Mouse (Mus musculus) kidney, postnatal 0 days (tissue): ENCODE results near the gene Slc25a22. TPM values are rescaled to one million over a fixed set of nuclear protein-coding genes. Genes with fewer than 3 reads are reported as not detected.

Experiments used
- ATAC-seq: fragments of 200-750 bp; cut with Nextera tagmentation; replicated peaks from 2 replicates; pipeline ENCODE4 v1.8.0; 2017; ENCODE audit warnings: low read depth, moderate number of reproducible peaks, moderate TSS enrichment, moderate library complexity; ENCODE audit not compliant: low FRiP score
- DNase-seq: peaks from one replicate; pipeline ENCODE4 v3.0.0-alpha.2; 2016; ENCODE audit warnings: low spot score
- H3K27ac ChIP-seq: fragments of 300-500 bp; sonication (generic); 2 replicates; pipeline ENCODE4 v1.5.1; 2014; ENCODE audit warnings: mild to moderate bottlenecking
- H3K27me3 ChIP-seq: fragments of 300-500 bp; sonication (generic); 2 replicates; pipeline ENCODE4 v1.6.1; 2014; ENCODE audit warnings: low read length, mixed read lengths; ENCODE audit not compliant: insufficient read depth
- H3K36me3 ChIP-seq: fragments of 300-500 bp; sonication (generic); 2 replicates; pipeline ENCODE4 v1.6.1; 2014; ENCODE audit warnings: low read length, mixed read lengths; ENCODE audit not compliant: insufficient read depth
- H3K4me1 ChIP-seq: fragments of 300-500 bp; sonication (generic); replicated peaks from 2 replicates; pipeline ENCODE4 v1.6.1; 2014; ENCODE audit warnings: antibody characterized with exemption, low read length, mixed read lengths; ENCODE audit not compliant: insufficient read depth
- H3K4me2 ChIP-seq: fragments of 300-500 bp; sonication (generic); 2 replicates; pipeline ENCODE4 v1.6.1; 2014; ENCODE audit warnings: mild to moderate bottlenecking, low read length, moderate library complexity, mixed read lengths
- H3K4me3 ChIP-seq: fragments of 300-500 bp; sonication (generic); replicated peaks from 2 replicates; pipeline ENCODE4 v1.5.1; 2014; ENCODE audit warnings: low read depth, low read length
- H3K9ac ChIP-seq: fragments of 300-500 bp; sonication (generic); 2 replicates; pipeline ENCODE4 v1.6.1; 2014; ENCODE audit warnings: low read depth, low read length
- H3K9me3 ChIP-seq: fragments of 300-500 bp; sonication (generic); replicated peaks from 2 replicates; pipeline ENCODE4 v1.6.1; 2016; ENCODE audit warnings: low read length, inconsistent platforms, mixed read lengths
- CTCF ChIP-seq: IDR thresholded peaks from 2 replicates; pipeline ENCODE4 v1.5.1; 2016; ENCODE audit warnings: antibody characterized with exemption, low read depth, mild to moderate bottlenecking, moderate library complexity
- WGBS: fragments of 180-500 bp; shearing (Covaris S2); extraction: QIAGEN DNeasy Blood & Tissue Kit; methylation state at CpG from one replicate; pipeline ENCODE4 v1.1.7; 2014; 5-methylcytosine and 5-hydroxymethylcytosine counted together
- polyA plus RNA-seq: library from polyadenylated mRNA; unstranded; fragments of >200 nt; fragmentation: Nextera tagmentation; extraction: Ambion mirVana; gene quantifications from 2 replicates; pipeline ENCODE4 v1.2.1, GENCODE M21; 2015

Gene Slc25a22
- polyA plus RNA-seq, 1 experiment from 2014 or later = 15.8 TPM

DNA sequence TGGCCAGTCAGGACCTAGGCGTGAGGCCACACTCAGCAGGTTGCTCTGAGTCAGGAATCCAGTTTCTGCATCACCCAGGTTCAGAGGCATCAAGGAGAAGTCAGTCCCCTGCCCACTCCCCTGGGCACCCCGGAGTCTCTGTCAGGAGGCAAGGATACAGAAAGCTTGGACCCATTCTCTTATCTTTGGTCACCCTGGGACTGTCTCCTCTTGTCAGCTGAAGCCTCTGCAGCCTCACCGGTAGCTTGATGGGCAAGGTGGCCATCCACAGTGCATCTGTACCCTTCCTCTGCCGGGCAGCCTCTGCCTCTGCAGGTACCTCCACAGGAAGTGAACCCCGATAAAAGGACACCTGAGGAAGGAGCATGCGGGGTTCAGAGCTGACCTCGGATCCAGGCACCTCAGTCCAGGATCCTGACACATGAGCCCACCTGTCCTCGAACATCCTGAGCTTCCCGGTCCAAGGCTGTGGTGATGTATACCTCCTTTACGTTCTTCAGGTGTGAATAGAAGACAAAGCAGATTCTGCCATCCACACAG is 1.5 kb upstream of the Slc25a22 start:
- no peak for DNase-seq
- Histone ChIP-seq H3K36me3 (peaks cover 5% of the 10 kb centered on the region; the same call in 1 of the 2 replicates), H3K4me2 (no peak overlapping the region), H3K9me3 (no peaks in the 10 kb centered on the region), H3K4me3 (no peak overlapping the region), H3K27me3 (no peaks in the 10 kb centered on the region), H3K9ac (no peak overlapping the region), H3K27ac (no peak overlapping the region), H3K4me1 (peaks cover 35% of the 10 kb centered on the region)
- TF ChIP-seq CTCF = no peak
- no peak for ATAC-seq
- 92% methylated on average over 10 of the region's 10 CpGs for WGBS

DNA sequence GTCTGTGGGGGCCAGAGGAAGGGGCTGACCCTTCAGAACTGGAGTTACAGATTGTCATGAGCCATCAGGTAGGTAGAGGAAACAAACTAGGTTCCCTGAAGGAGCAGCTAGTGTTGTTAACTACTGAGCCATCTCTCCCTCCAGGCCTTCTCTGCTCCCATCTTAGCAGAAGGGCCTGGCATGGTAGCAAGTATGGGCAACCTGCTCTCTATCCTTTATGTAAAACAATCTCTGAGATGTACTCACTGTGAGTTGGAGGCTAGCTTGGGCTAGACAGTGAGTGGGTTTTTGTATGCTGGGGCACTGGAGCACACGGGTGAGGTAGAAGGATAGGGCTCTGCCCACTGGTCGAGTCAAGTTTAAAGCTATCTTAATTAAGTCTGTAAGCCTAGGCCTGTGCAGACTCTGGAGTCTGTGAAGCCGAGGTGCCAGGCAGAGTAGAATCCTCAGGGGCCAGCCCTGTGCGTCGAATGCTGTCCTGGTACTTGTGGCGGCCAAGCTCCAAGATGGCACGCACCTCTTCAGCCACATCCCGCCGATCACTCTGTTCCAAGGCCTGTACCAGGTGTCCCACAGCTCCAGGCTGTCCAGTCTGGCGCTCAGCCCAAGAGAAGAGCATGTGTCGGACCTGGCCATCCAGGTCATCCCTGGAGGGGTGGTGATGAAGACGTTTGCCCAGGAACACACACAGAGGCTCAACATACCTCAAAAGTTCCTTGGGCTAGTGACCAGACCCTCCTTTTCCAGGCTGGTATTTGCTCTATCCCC is 693 bp upstream of the Slc25a22 start:
- Histone ChIP-seq H3K4me1 (peaks cover 32% of the 10 kb centered on the region), H3K27ac (no peak overlapping the region), H3K27me3 (no peaks in the 10 kb centered on the region), H3K36me3 (peaks cover 6% of the 10 kb centered on the region; the same call in 1 of the 2 replicates), H3K4me2 (no peak overlapping the region), H3K9ac (no peak overlapping the region), H3K9me3 (no peaks in the 10 kb centered on the region), H3K4me3 (no peak overlapping the region)
- no peak for TF ChIP-seq CTCF
- 92% methylated on average over 12 of the region's 12 CpGs for WGBS
- ATAC-seq = no peak
- DNase-seq = no peak

DNA sequence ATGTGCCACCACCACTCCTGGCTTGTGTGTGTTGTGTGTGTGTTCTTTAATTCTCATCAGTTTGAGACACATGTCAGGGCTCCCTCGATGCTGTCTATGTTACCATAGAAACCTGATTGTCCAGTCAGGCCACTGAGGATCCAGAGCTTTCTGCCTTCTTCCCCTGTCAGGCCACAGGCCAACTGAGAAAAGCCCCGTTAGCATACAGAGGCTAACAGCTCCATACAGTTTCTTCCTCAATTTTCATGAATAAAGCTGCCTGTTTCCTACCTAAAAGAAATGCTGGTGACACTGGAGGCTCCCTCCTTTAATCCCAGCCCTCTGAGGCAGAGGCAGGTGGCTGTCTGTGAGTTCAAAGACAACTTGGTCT is 1.2 kb downstream of the Slc25a22 start:
- 62% methylated on average over 2 of the region's 2 CpGs for WGBS
- no peaks in the 10 kb centered on the region for H3K27me3 ChIP-seq
- no peaks in the 10 kb centered on the region for H3K9me3 ChIP-seq
- peak overlapping the region; percentile 87 for H3K4me2 ChIP-seq
- peaks cover 23% of the 10 kb centered on the region for H3K4me1 ChIP-seq
- H3K27ac ChIP-seq = no peak overlapping the region
- no peak for TF ChIP-seq CTCF
- DNase-seq = no peak
- peaks cover 19% of the 10 kb centered on the region for H3K36me3 ChIP-seq
- peak overlapping the region; percentile 54 for H3K9ac ChIP-seq
- peak overlapping the region; percentile 48; the same call in 1 of the 2 replicates for H3K4me3 ChIP-seq
- no peak for ATAC-seq

DNA sequence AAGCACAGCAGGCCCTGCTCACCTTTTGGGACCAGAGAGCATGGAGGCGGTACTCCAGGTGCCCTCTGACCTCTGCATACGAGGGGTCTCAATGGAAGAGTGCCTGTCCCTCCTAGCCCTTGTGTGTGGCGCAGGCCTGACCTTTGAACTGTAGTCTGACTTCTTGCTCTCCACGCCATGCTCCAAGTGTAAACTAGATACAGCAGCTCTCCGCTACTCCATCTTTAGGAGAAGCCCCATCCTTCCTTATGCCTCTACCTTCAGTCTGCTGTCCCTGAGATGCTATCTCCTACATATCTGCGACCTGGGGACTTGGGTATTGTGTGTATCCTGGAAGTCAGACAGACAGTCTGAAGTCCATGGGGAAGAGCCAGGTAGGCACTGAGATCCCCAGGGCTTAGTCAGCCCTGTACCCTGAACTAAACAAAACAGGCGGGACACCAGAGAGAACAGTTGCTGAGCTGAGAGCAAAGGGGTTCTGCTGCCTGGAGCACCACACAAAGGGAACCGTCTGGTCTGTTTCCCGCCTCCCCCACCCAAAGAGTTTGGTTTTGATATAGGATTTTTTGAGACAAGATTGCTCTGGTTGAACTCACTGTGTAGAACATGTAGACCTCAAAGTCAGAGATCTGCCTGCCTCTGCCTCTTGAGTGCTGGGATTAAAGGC is 1.7 kb downstream of the Slc25a22 start:
- Histone ChIP-seq H3K9me3 (no peaks in the 10 kb centered on the region), H3K36me3 (peaks cover 23% of the 10 kb centered on the region), H3K4me2 (peak overlapping the region; percentile 51; the same call in 1 of the 2 replicates), H3K4me1 (peaks cover 23% of the 10 kb centered on the region), H3K9ac (no peak overlapping the region), H3K27me3 (no peaks in the 10 kb centered on the region), H3K27ac (no peak overlapping the region), H3K4me3 (peak overlapping the region; percentile 34; the same call in 1 of the 2 replicates)
- 84% methylated on average over 9 of the region's 9 CpGs for WGBS
- no peak for ATAC-seq
- TF ChIP-seq CTCF = no peak
- DNase-seq = no peak

DNA sequence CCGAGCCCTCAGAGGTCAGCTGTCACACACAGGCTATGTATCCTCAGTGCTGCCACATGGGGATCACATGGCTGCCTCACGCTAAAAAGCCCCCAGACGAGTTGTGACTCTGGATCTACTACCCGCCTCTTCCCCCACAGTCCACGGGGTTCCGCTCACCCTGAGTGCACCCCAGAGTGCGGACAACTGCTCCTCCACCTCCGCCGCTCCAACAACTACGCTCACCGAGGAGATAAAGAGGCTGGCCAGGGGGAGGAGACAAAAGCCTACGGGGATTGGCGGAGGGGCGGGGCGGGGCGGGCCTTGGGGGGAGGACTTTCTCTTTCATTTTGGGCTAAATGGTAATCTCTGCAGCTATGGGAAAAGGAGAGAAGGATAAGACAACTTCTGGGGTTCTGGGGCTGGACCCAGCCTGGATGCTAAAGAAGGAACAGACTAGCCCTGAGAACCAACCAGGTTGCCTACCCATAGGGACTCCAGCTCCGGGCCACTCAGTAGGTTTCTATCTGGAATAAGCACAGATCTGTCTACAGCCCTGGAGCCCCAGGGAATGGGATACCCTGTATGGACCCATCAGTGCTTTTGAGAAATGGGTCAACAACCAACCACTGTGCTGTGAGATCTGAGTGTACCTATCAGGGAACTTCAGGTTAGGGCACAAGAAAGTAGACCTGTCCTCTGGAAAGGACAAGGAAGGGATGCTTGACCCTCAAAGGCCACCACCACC is 2.4 kb downstream of the Slc25a22 start:
- 5% methylated on average over 17 of the region's 17 CpGs for WGBS
- Histone ChIP-seq H3K27ac (0 out of 2 replicates have a peak overlapping the region, but pooled peaks have one; percentile 13), H3K36me3 (peaks cover 28% of the 10 kb centered on the region), H3K4me1 (peaks cover 21% of the 10 kb centered on the region), H3K27me3 (no peaks in the 10 kb centered on the region), H3K9ac (no peak overlapping the region), H3K9me3 (no peaks in the 10 kb centered on the region), H3K4me2 (peak overlapping the region; percentile 51), H3K4me3 (peak overlapping the region; percentile 34)
- no peak; the same call in 1 of the 2 replicates for TF ChIP-seq CTCF
- ATAC-seq (no peak), DNase-seq (peak; percentile 80)

DNA sequence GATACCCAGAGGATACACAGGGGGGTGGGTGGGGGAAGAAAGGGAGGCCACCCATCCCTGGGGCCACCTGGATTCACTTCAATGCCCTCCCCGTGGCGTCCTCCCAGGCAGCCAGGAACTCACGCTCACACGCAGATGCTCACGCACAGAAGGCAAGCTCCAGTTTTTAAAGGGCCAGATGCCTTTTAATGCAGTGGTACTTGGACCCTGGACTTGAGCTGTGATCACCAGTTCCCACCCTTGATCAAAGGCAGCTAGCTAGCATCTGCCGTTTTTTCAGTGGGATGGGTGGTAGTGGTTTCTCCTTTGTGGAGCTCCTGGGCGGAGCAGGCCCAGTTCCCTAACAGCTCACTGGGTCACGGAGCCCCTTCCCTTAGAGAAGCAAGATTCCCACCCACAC is 3.2 kb downstream of the Slc25a22 start:
- peak overlapping the region; percentile 34 for H3K4me3 ChIP-seq
- peak overlapping the region; percentile 46 for H3K9ac ChIP-seq
- peak; percentile 65 for DNase-seq
- 0 out of 2 replicates have a peak overlapping the region, but pooled peaks have one; percentile 13 for H3K27ac ChIP-seq
- peak overlapping the region; percentile 51 for H3K4me2 ChIP-seq
- H3K9me3 ChIP-seq = no peaks in the 10 kb centered on the region
- peaks cover 21% of the 10 kb centered on the region for H3K4me1 ChIP-seq
- H3K36me3 ChIP-seq = peaks cover 28% of the 10 kb centered on the region
- ATAC-seq = no peak
- WGBS = 14% methylated on average over 8 of the region's 8 CpGs
- TF ChIP-seq CTCF = no peak
- H3K27me3 ChIP-seq = no peaks in the 10 kb centered on the region
